Mouse (Mus musculus) spleen, postnatal 10 days (tissue): Measurements from ENCODE around the gene Necap1.

Experiments used
- DNase-seq, 2 experiments: peaks; one replicate each; pipeline ENCODE4 v3.0.0; 2021 to 2022; ENCODE audit warnings: low spot score in 2 of 2

The Necap1 gene

GRCm38 (mm10) chr6:122883603-122884002 lies 9.3 kb downstream of the Necap1 start:
- DNase-seq = no peak

GRCm38 (mm10) chr6:122889599-122889998 lies 15.3 kb downstream of the Necap1 start:
- no peak for DNase-seq

GRCm38 (mm10) chr6:122892442-122893049 lies 18.3 kb downstream of the Necap1 start:
- peak; percentile 50 to 81 for DNase-seq

- no peak for DNase-seq
These were observed 45.6 kb downstream of the Necap1 start for GRCm38 (mm10) chr6:122919922-122920321.

GRCm38 (mm10) chr6:122921451-122921850 lies 47.2 kb downstream of the Necap1 start, which contains the start of gene Clec4a1:
Gene Clec4a1, plus strand, starts transcription at chr6:122921848.
- DNase-seq = no peak

GRCm38 (mm10) chr6:122934845-122935244 lies 60.6 kb downstream of the Necap1 start:
- DNase-seq = no peak
